Mouse (Mus musculus): ENCODE data around the gene Arl15. TPM values are rescaled to one million over a fixed set of nuclear protein-coding genes. Genes with fewer than 3 reads are reported as not detected.

The Arl15 gene
- polyA plus RNA-seq, 1 experiment from 2014 or later, result 3.7 TPM

DNA sequence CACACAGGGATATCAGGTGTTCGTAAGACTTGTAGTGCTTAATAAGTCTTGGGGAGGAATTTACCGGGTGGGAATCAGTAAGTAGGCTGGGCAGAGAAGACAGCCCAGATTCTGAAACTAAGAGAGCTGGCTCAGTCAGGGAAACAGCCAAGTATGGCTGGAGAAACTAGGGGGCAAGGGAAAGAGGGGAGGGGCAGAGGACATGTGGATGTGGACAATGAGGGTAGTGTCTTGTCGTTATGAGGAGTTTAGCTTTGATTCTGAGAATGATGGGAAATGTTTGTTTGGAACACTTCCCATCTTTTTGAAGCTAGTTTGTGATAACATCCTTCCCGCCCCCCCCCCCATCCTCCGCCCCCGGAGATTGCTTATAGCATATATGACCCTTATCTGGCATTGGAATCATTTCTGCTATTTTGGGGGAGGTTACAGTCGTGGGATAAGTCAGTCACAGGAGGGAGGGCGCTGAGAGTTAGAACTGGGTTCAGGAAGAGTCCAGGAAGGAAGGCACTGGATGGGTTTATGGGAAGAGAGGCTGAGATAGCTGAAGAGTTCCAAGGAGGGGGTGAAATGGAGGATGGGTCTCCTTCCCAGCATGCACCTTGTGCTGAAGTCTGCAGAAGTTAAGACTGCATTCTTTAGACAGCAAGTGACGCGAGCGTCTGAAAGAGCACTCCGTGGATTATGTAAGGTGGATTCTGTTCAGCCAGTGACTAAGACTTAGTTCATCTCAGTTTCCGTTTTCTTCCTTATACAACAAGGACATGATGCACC is 57.5 kb downstream of the Arl15 start:
- Histone ChIP-seq H3K36me3 (ENCODE audit: control insufficient read depth, insufficient read depth, low read length) (no peaks in the 10 kb centered on the region), H3K27ac (replicated peaks) (no peak overlapping the region), H3K4me1 (replicated peaks; ENCODE audit: control insufficient read depth, insufficient read depth) (no peaks in the 10 kb centered on the region), H3K9me3 (ENCODE audit: control insufficient read depth, low read length) (no peaks in the 10 kb centered on the region), H3K27me3 (ENCODE audit: control insufficient read depth, insufficient read depth, low read length) (no peaks in the 10 kb centered on the region), H3K9ac (ENCODE audit: low read length) (no peak overlapping the region), H3K4me3 (ENCODE audit: low read depth, low read length) (no peak overlapping the region), H3K4me2 (replicated peaks; ENCODE audit: low read depth) (no peak overlapping the region)
- ATAC-seq (ENCODE audit: low FRiP score, low TSS enrichment), result no peak
- TF ChIP-seq CTCF (IDR thresholded peaks at IDR 0.05; ENCODE audit: low read depth), result no peak
- no peak for TF ChIP-seq EP300 (optimal IDR thresholded peaks at IDR 0.05)
- 86% methylated on average over 13 of the region's 13 CpGs for WGBS
- no peak for DNase-seq (ENCODE audit: low spot score)

- H3K36me3 ChIP-seq (ENCODE audit: control insufficient read depth, insufficient read depth, low read length), result no peaks in the 10 kb centered on the region
- H3K9ac ChIP-seq (ENCODE audit: low read length), result no peak overlapping the region
- no peak for TF ChIP-seq CTCF (IDR thresholded peaks at IDR 0.05; ENCODE audit: low read depth)
- no peak for TF ChIP-seq EP300 (optimal IDR thresholded peaks at IDR 0.05)
- no peaks in the 10 kb centered on the region for H3K9me3 ChIP-seq (ENCODE audit: control insufficient read depth, low read length)
- DNase-seq (ENCODE audit: low spot score) (no peak), ATAC-seq (ENCODE audit: low FRiP score, low TSS enrichment) (no peak)
- H3K27ac ChIP-seq (replicated peaks), result no peak overlapping the region
- no peak overlapping the region for H3K4me2 ChIP-seq (replicated peaks; ENCODE audit: low read depth)
- H3K27me3 ChIP-seq (ENCODE audit: control insufficient read depth, insufficient read depth, low read length), result no peaks in the 10 kb centered on the region
- WGBS, result 94% methylated on average over 6 of the region's 6 CpGs
- no peaks in the 10 kb centered on the region for H3K4me1 ChIP-seq (replicated peaks; ENCODE audit: control insufficient read depth, insufficient read depth)
- H3K4me3 ChIP-seq (ENCODE audit: low read depth, low read length), result no peak overlapping the region
Measured at GRCm38 (mm10) chr13:113852376-113852666, 58.0 kb downstream of the Arl15 start.

DNA sequence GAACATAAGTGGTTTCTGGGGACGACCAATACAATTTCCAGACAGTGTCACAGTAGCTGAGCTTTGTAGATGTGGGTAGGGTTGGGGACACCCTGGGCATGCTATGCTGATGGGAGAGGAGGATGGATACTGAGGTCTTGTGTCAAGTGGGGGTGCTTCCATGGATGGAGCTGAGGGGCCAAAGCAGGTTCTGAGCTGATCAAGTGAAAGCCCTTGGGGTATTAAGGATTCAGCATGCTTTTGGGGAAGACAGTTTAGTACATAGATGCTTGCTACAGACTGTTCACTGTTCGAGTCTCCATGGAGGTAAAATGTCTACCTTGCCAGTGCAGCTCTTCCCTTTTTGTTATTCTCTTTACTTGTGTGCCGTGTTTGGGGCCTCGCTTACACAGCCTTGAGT is 59.8 kb downstream of the Arl15 start:
- H3K27me3 ChIP-seq (ENCODE audit: control insufficient read depth, insufficient read depth, low read length), result no peaks in the 10 kb centered on the region
- H3K4me3 ChIP-seq (ENCODE audit: low read depth, low read length), result no peak overlapping the region
- H3K4me2 ChIP-seq (replicated peaks; ENCODE audit: low read depth), result no peak overlapping the region
- no peak for TF ChIP-seq CTCF (IDR thresholded peaks at IDR 0.05; ENCODE audit: low read depth)
- TF ChIP-seq EP300 (optimal IDR thresholded peaks at IDR 0.05), result no peak
- ATAC-seq (ENCODE audit: low FRiP score, low TSS enrichment) (no peak), DNase-seq (ENCODE audit: low spot score) (no peak)
- WGBS, result 88% methylated on average over 4 of the region's 4 CpGs
- H3K4me1 ChIP-seq (replicated peaks; ENCODE audit: control insufficient read depth, insufficient read depth), result no peaks in the 10 kb centered on the region
- no peak overlapping the region for H3K9ac ChIP-seq (ENCODE audit: low read length)
- no peaks in the 10 kb centered on the region for H3K9me3 ChIP-seq (ENCODE audit: control insufficient read depth, low read length)
- H3K36me3 ChIP-seq (ENCODE audit: control insufficient read depth, insufficient read depth, low read length), result no peaks in the 10 kb centered on the region
- no peak overlapping the region for H3K27ac ChIP-seq (replicated peaks)

- Histone ChIP-seq H3K36me3 (ENCODE audit: control insufficient read depth, insufficient read depth, low read length) (no peaks in the 10 kb centered on the region), H3K9me3 (ENCODE audit: control insufficient read depth, low read length) (no peaks in the 10 kb centered on the region), H3K4me2 (replicated peaks; ENCODE audit: low read depth) (no peak overlapping the region), H3K4me3 (ENCODE audit: low read depth, low read length) (no peak overlapping the region), H3K27ac (replicated peaks) (no peak overlapping the region), H3K27me3 (ENCODE audit: control insufficient read depth, insufficient read depth, low read length) (no peaks in the 10 kb centered on the region), H3K9ac (ENCODE audit: low read length) (no peak overlapping the region), H3K4me1 (replicated peaks; ENCODE audit: control insufficient read depth, insufficient read depth) (no peaks in the 10 kb centered on the region)
- ATAC-seq (ENCODE audit: low FRiP score, low TSS enrichment) (no peak), DNase-seq (ENCODE audit: low spot score) (no peak)
- TF ChIP-seq EP300 (optimal IDR thresholded peaks at IDR 0.05) (no peak), CTCF (IDR thresholded peaks at IDR 0.05; ENCODE audit: low read depth) (no peak)
- 73% methylated on average over 13 of the region's 13 CpGs for WGBS
Measured at GRCm38 (mm10) chr13:113854551-113855312, 60.4 kb downstream of the Arl15 start.

GRCm38 (mm10) chr13:113856946-113857345 is 62.6 kb downstream of the Arl15 start:
- 73% methylated on average over 4 of the region's 4 CpGs for WGBS
- ATAC-seq (ENCODE audit: low FRiP score, low TSS enrichment), result no peak
- Histone ChIP-seq H3K4me2 (replicated peaks; ENCODE audit: low read depth) (no peak overlapping the region), H3K27ac (replicated peaks) (no peak overlapping the region), H3K4me1 (replicated peaks; ENCODE audit: control insufficient read depth, insufficient read depth) (no peaks in the 10 kb centered on the region), H3K36me3 (ENCODE audit: control insufficient read depth, insufficient read depth, low read length) (no peaks in the 10 kb centered on the region), H3K9ac (ENCODE audit: low read length) (no peak overlapping the region), H3K27me3 (ENCODE audit: control insufficient read depth, insufficient read depth, low read length) (no peaks in the 10 kb centered on the region), H3K4me3 (ENCODE audit: low read depth, low read length) (no peak overlapping the region), H3K9me3 (ENCODE audit: control insufficient read depth, low read length) (no peaks in the 10 kb centered on the region)
- TF ChIP-seq CTCF (IDR thresholded peaks at IDR 0.05; ENCODE audit: low read depth) (no peak), EP300 (optimal IDR thresholded peaks at IDR 0.05) (no peak)
- DNase-seq (ENCODE audit: low spot score), result no peak
